Mouse (Mus musculus) heart, embryonic 11.5 days (tissue): Measurements from ENCODE around the gene Kif1c. TPM values are rescaled to one million over a fixed set of nuclear protein-coding genes. Genes with fewer than 3 reads are reported as not detected.

Experiments
- ATAC-seq: fragments of 200-750 bp; cut with Nextera tagmentation; replicated peaks from 2 replicates; pipeline ENCODE4 v1.8.0; 2017; ENCODE audit warnings: moderate library complexity; ENCODE audit not compliant: insufficient number of reproducible peaks, low FRiP score, low TSS enrichment
- H3K27ac ChIP-seq: fragments of 300-500 bp; sonication (generic); 2 replicates; pipeline ENCODE4 v1.5.1; 2014; ENCODE audit warnings: mild to moderate bottlenecking, low read depth, low read length
- H3K27me3 ChIP-seq: fragments of 300-500 bp; sonication (generic); 2 replicates; pipeline ENCODE4 v1.6.1; 2014; ENCODE audit warnings: mild to moderate bottlenecking, low read length, mixed read lengths; ENCODE audit not compliant: control insufficient read depth, insufficient read depth
- H3K36me3 ChIP-seq: fragments of 300-500 bp; sonication (generic); 2 replicates; pipeline ENCODE4 v1.6.1; 2014; ENCODE audit warnings: mild to moderate bottlenecking, low read length, moderate library complexity, mixed read lengths; ENCODE audit not compliant: control insufficient read depth, insufficient read depth
- H3K4me1 ChIP-seq: fragments of 300-500 bp; sonication (generic); 2 replicates; pipeline ENCODE4 v1.6.1; 2014; ENCODE audit warnings: low read length; ENCODE audit not compliant: control insufficient read depth, insufficient read depth
- H3K4me2 ChIP-seq: fragments of 300-500 bp; sonication (generic); 2 replicates; pipeline ENCODE4 v1.6.1; 2014; ENCODE audit warnings: mild to moderate bottlenecking, moderate library complexity
- H3K4me3 ChIP-seq: fragments of 300-500 bp; sonication (generic); 2 replicates; pipeline ENCODE4 v1.5.1; 2014; ENCODE audit warnings: low read depth, low read length
- H3K9ac ChIP-seq: fragments of 300-500 bp; sonication (generic); 2 replicates; pipeline ENCODE4 v1.6.1; 2014; ENCODE audit warnings: mild to moderate bottlenecking, low read depth, low read length, moderate library complexity
- H3K9me3 ChIP-seq: fragments of 300-500 bp; sonication (generic); replicated peaks from 2 replicates; pipeline ENCODE4 v1.6.1; 2016; ENCODE audit warnings: low read length; ENCODE audit not compliant: control insufficient read depth
- WGBS: fragments of 180-500 bp; shearing (Covaris S2); extraction: QIAGEN DNeasy Blood & Tissue Kit; methylation state at CpG from one replicate; pipeline ENCODE4 v1.1.7; 2014; ENCODE audit not compliant: insufficient replicate concordance; 5-methylcytosine and 5-hydroxymethylcytosine counted together
- polyA plus RNA-seq: library from polyadenylated mRNA; unstranded; fragments of >200 nt; fragmentation: Nextera tagmentation; extraction: Ambion mirVana; gene quantifications from 2 replicates; pipeline ENCODE4 v1.2.1, GENCODE M21; 2014

Gene Kif1c
- polyA plus RNA-seq, 1 experiment from 2014 or later, result 11.4 TPM

DNA sequence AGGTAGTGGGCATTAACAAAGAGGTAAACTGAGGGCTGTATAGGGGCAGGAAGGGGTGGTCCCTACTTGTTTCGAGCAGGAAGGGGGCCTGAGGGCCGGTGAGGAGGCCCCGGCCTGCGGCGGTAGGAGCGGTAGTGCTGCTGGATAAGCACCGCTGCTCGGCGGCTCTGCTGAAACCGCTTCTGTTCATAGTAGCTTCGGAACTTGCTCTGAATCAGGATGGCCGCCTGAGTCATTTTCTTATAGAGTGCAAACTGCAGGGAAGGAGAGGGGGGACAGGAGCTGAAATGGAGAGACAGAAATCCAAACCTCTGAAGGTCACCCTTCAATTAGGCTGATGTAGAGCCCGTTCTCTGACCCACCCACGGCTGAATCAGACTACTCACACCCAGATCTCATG is 29.9 kb upstream of the Kif1c start:
- no peak for ATAC-seq
- Histone ChIP-seq H3K4me3 (peak overlapping the region; percentile 75), H3K36me3 (peaks cover 14% of the 10 kb centered on the region), H3K4me1 (peaks cover 18% of the 10 kb centered on the region), H3K9me3 (no peaks in the 10 kb centered on the region), H3K27me3 (no peaks in the 10 kb centered on the region), H3K4me2 (peak overlapping the region; percentile 91), H3K9ac (peak overlapping the region; percentile 89), H3K27ac (peak overlapping the region; percentile 97)
- WGBS, result 46% methylated on average over 14 of the region's 14 CpGs

GRCm38 (mm10) chr11:70671333-70672047 is 28.9 kb upstream of the Kif1c start:
- peaks cover 18% of the 10 kb centered on the region for H3K4me1 ChIP-seq
- 74% methylated on average over 16 of the region's 16 CpGs for WGBS
- no peak for ATAC-seq
- H3K27ac ChIP-seq, result no peak overlapping the region
- 0 out of 2 replicates have a peak overlapping the region, but pooled peaks have one; percentile 16 for H3K9ac ChIP-seq
- peak overlapping the region; percentile 91; the same call in 1 of the 2 replicates for H3K4me2 ChIP-seq
- H3K9me3 ChIP-seq, result no peaks in the 10 kb centered on the region
- peaks cover 11% of the 10 kb centered on the region for H3K36me3 ChIP-seq
- H3K27me3 ChIP-seq, result no peaks in the 10 kb centered on the region
- H3K4me3 ChIP-seq, result no peak overlapping the region

DNA sequence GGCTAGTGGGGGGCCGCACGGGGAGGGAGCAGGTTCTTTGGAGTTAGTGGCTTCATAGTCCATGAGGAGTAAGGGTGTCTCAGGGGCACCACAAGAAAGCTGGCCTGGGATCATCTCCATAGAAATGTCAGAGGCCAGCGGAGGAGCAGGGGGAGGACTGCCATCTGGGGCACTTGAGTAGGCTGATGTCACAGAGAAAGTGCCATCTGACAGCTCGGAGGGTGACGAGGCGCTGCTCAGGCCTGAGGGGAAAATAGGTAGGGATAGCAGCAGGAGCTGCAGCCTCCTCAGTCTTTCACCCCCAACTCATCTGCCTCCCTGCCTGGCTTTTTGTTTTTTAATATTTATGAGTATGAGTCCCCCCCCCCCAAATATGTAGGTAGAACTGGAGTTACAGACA is 26.3 kb upstream of the Kif1c start:
- Histone ChIP-seq H3K4me3 (no peak overlapping the region), H3K4me1 (peaks cover 12% of the 10 kb centered on the region), H3K27me3 (no peaks in the 10 kb centered on the region), H3K36me3 (peaks cover 13% of the 10 kb centered on the region), H3K4me2 (no peak overlapping the region), H3K9ac (no peak overlapping the region), H3K27ac (no peak overlapping the region), H3K9me3 (no peaks in the 10 kb centered on the region)
- no peak for ATAC-seq
- WGBS, result 83% methylated on average over 6 of the region's 6 CpGs

GRCm38 (mm10) chr11:70674501-70674900 is 25.8 kb upstream of the Kif1c start:
- peaks cover 17% of the 10 kb centered on the region for H3K36me3 ChIP-seq
- no peak for ATAC-seq

DNA sequence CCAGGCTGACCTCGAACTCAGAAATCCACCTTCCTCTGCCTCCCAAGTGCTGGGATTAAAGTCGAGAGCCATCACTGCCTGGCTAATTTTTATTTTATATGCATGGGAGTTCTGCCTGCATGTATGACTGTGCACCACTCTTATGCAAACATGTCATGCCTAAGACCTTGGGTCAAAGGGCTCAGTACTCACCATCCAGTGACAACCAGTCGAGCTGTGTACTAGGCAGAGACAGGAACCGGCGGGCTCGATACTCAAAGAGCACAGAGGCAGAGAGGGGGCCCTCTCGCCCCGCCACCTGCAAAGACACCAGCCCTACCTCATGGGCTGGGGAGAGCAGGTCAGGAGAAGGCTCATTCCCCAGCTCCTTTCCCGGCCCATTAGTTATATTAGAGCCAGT is 22.3 kb upstream of the Kif1c start:
- Histone ChIP-seq H3K9ac (no peak overlapping the region), H3K4me2 (no peak overlapping the region), H3K9me3 (no peaks in the 10 kb centered on the region), H3K4me3 (no peak overlapping the region), H3K4me1 (peaks cover 5% of the 10 kb centered on the region), H3K27ac (no peak overlapping the region), H3K27me3 (no peaks in the 10 kb centered on the region), H3K36me3 (peaks cover 18% of the 10 kb centered on the region)
- no peak for ATAC-seq
- WGBS, result 69% methylated on average over 9 of the region's 9 CpGs

More at GRCm38 (mm10) chr11:70674501-70674900, 25.8 kb upstream of the Kif1c start:
- Histone ChIP-seq H3K4me3 (no peak overlapping the region), H3K9me3 (no peaks in the 10 kb centered on the region), H3K27me3 (no peaks in the 10 kb centered on the region), H3K4me1 (peaks cover 12% of the 10 kb centered on the region), H3K27ac (no peak overlapping the region), H3K9ac (no peak overlapping the region), H3K4me2 (no peak overlapping the region)
- WGBS, result 60% methylated on average over 11 of the region's 11 CpGs

GRCm38 (mm10) chr11:70678576-70678975 is 21.8 kb upstream of the Kif1c start:
- no peak for ATAC-seq
- Histone ChIP-seq H3K9ac (no peak overlapping the region), H3K4me2 (no peak overlapping the region), H3K36me3 (peaks cover 18% of the 10 kb centered on the region), H3K4me3 (no peak overlapping the region), H3K27me3 (no peaks in the 10 kb centered on the region), H3K9me3 (no peaks in the 10 kb centered on the region), H3K4me1 (peaks cover 5% of the 10 kb centered on the region), H3K27ac (no peak overlapping the region)
- WGBS, result 84% methylated on average over 2 of the region's 2 CpGs

GRCm38 (mm10) chr11:70679361-70679760 is 21.0 kb upstream of the Kif1c start:
- Histone ChIP-seq H3K4me1 (peaks cover 5% of the 10 kb centered on the region), H3K4me3 (no peak overlapping the region), H3K27me3 (no peaks in the 10 kb centered on the region), H3K4me2 (no peak overlapping the region), H3K9me3 (no peaks in the 10 kb centered on the region), H3K9ac (no peak overlapping the region), H3K27ac (no peak overlapping the region), H3K36me3 (peaks cover 17% of the 10 kb centered on the region)
- no peak for ATAC-seq
- WGBS, result 93% methylated on average over 8 of the region's 8 CpGs

- H3K4me1 ChIP-seq, result peaks cover 5% of the 10 kb centered on the region
- H3K4me2 ChIP-seq, result no peak overlapping the region
- H3K4me3 ChIP-seq, result no peak overlapping the region
- no peak overlapping the region for H3K9ac ChIP-seq
- peaks cover 14% of the 10 kb centered on the region; the same call in 1 of the 2 replicates for H3K36me3 ChIP-seq
- H3K9me3 ChIP-seq, result no peaks in the 10 kb centered on the region
- WGBS, result 85% methylated on average over 8 of the region's 8 CpGs
- no peak overlapping the region for H3K27ac ChIP-seq
- ATAC-seq, result no peak
- no peaks in the 10 kb centered on the region for H3K27me3 ChIP-seq
These were observed 20.5 kb upstream of the Kif1c start for GRCm38 (mm10) chr11:70679894-70680293.

DNA sequence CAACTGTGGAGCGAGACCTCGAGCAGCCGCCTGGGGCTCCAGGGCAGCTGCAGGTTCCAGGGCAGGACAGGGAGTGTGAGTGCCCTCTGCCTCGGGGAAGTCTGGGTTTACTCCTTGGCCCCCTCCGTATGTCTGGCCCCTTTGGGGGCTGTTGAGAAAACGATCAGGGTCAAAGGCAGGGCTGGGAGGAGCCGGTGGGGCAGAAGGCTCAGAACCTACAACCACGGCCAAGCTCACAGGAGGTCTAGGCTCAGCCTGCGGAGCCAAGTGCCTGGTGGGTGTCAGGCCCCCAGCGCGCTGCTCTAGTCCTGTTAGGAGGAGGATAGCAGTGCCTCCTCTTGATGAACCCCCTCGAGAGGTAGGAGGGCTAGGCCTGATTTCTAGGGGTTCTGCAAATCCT is 19.2 kb upstream of the Kif1c start:
- no peak overlapping the region for H3K9ac ChIP-seq
- no peaks in the 10 kb centered on the region for H3K27me3 ChIP-seq
- peaks cover 5% of the 10 kb centered on the region for H3K4me1 ChIP-seq
- no peak overlapping the region for H3K4me2 ChIP-seq
- H3K27ac ChIP-seq, result no peak overlapping the region
- no peak for ATAC-seq
- 57% methylated on average over 12 of the region's 12 CpGs for WGBS
- H3K9me3 ChIP-seq, result no peaks in the 10 kb centered on the region
- peaks cover 14% of the 10 kb centered on the region; the same call in 1 of the 2 replicates for H3K36me3 ChIP-seq
- H3K4me3 ChIP-seq, result no peak overlapping the region
